Mouse (Mus musculus) brain, embryonic 18.5 days (tissue): Measurements from ENCODE around the gene Vmn1r206.
"Not testable (repeated sequence)": the region's sequence is repeated elsewhere in the genome, so short reads cannot be mapped to it uniquely, and the experiment has no call there.

Experiments
- DNase-seq: peaks from one replicate; pipeline ENCODE4 v3.0.0-alpha.2; 2012; ENCODE audit warnings: low read depth, low spot score

Gene Vmn1r206

GRCm38 (mm10) chr13:22624151-22624550 is at the start of gene Vmn1r206:
Gene Vmn1r206, minus strand, starts transcription at chr13:22624251.
- not testable (repeated sequence) for DNase-seq

- DNase-seq = no peak
Observed at GRCm38 (mm10) chr13:22592900-22593299, 31.2 kb downstream of the Vmn1r206 start, which contains the start of gene Vmn1r205. Gene Vmn1r205, minus strand, starts transcription at chr13:22593000.

- not testable (repeated sequence) for DNase-seq
Observed at GRCm38 (mm10) chr13:22583336-22583735, 40.7 kb downstream of the Vmn1r206 start.

- not testable (repeated sequence) for DNase-seq
Observed at GRCm38 (mm10) chr13:22574911-22575310, 49.1 kb downstream of the Vmn1r206 start.
